Mouse (Mus musculus) regulatory T cell (primary cell): ENCODE results near the gene Atp6v0a1.

ENCODE experiments used
- in situ Hi-C: fragments of 300-600 bp; cut with MboI, MseI; formaldehyde crosslinking; loops from one replicate; pipeline ENCODE4 v1.15.1; 2025; ENCODE audit warnings: high pct_unique_total_duplicates

Atp6v0a1 gene

DNA sequence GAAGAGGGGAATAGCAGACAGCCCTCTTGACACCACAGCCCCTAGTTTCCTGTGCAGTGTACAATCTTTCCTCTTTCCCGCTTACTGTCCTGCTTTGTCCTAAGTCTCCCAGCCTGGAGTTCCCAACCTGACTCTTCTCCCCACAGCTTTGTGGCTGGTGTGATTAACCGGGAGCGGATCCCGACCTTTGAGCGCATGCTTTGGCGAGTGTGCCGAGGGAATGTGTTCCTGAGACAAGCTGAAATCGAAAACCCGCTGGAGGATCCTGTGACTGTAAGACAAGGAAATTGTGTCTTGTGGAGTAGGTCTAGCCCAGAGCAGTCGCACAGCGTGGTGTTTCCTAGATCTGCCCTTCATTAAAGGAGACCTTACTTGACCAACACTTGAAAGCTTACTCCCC is 17.9 kb downstream of the Atp6v0a1 start:
- in situ Hi-C loops = no loop called here

- in situ Hi-C loops = no loop called here
Measured at GRCm38 (mm10) chr11:101029320-101029719, 20.1 kb downstream of the Atp6v0a1 start.

GRCm38 (mm10) chr11:101030136-101030807 is 21.0 kb downstream of the Atp6v0a1 start:
- in situ Hi-C loops = no loop called here

DNA sequence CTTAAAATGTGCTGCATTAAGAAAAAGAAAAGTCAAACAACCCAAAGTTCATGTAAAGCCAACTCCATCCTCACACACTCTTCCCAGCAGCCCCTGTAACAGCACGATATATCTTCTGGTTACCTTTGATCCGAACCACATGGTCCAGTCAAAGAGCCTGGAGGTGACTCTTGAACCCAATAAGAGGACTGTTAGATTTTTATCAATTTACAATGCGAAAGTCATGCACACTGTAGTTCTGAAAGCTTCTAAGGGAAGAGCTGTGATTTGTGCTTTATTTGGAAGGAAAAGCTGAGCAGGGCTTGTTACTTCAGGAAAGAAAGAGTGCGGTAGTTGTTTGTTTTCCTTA is 21.5 kb downstream of the Atp6v0a1 start:
- in situ Hi-C loops = no loop called here

GRCm38 (mm10) chr11:101031470-101031869 is 22.2 kb downstream of the Atp6v0a1 start:
- in situ Hi-C loops = no loop called here

DNA sequence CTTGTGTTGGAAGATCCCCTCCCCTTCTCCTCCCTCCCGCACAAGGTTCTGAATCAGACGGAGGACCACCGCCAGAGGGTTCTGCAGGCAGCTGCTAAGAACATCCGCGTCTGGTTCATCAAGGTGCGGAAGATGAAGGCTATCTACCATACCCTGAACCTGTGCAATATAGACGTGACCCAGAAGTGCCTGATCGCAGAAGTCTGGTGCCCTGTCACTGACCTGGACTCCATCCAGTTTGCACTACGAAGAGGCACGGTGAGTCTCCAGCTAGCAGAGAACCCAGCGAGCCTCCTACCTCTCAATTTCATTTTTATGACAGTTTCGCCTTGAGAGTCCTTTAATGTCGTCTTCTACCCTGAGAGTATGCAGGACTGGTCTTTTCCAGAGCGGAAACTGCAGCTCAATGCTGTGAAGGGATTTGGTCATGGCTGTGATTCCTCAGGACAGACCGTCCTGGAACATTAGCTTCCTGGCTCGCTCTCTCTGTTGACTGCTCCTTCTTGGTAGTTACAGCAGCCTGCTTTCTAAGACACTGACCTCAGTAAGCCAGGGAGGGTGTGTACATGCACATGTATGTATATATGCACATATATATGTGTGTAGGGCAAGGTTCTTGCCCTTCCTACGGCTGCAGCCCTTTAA is 24.7 kb downstream of the Atp6v0a1 start:
- in situ Hi-C loops = no loop called here

DNA sequence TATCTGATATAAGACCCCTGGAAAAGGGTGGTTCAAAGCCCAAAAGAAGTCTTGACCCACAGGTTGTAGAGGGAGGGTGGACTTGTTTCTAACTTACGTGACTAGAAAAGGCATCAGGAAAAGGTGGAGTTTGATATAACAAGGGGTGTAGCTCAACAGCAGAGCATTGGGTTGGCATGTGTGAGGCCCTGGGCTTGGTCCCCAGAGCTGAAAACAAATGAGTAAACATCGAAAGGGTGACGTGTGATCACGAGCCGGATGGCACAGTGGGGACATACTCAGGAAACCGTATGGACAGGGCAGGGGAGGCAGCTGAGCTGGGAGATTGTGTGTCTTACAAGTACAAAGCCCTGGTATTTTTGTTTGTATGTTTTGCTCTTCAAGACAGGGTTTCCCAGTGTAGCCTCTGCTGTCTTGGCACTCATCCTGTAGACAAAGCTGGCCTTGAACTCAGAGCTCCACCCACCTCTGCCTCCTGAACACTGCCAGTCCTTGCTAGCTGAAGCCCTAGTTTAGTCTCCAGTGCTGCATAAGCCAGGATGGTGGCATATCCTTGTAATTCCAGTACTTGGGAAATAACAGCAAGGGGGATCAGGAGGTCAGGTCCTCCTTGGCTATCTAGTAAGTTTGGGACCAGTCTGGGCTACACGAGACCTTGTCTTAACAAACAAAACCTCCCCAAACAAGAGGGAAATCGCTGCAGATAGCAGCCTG is 25.5 kb downstream of the Atp6v0a1 start:
- in situ Hi-C loops = no loop called here

DNA sequence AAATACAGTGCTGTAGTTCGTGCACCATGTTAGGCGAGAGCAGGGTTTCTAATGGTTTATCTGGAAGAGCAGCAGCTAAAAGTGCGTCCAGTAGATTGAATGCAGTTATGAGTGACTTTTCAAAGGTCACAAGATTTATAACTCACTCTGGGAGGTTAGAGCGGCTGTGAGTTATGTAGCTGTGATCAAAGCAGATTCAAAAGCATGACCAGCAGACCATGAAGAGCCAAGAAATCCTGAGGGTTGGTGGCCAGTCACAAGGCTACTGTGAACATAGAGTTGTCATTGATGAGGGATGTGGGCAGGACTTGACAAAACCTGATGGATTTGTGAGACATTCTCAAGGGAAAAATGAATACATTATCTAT is 26.1 kb downstream of the Atp6v0a1 start:
- in situ Hi-C loops = no loop called here

DNA sequence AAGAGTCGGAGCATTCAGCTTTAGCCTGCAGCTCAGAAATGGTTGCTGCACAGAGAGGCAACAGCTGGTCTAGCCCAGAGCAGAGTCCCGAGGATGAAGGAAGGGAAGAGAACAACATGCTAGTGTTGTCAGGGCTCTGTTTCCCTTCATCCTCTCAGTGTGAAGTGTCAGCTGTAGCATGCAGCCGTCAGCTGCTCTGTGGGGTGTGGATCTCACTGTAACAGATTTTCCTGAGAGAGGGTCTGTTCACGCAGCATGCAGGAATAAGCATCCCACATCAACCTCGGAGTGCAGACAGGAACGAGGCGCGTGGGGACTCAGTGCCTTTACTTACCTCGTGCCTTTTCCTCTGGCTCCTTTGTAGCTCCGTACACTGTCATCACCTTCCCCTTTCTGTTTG is 28.5 kb downstream of the Atp6v0a1 start:
- in situ Hi-C loops = no loop called here

DNA sequence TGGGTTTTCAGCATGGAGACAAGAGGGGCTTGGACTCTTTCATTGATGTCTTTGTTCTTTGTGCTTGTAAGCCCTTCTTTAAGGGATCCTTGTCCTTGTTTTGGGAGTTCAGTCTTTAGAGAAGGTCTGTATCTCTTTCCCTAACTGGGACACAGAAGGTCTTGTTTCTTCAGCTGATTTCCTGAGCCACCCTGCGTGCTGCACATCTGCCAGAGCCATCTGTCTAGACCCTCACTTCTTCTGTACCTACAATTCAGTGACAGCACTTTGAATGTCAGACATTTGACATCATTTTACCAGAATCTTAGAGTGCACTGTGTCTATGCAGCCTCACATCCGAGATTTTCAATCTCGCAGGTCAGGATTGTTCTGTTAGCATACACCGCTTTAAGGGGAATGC is 36.6 kb downstream of the Atp6v0a1 start:
- in situ Hi-C loops = no loop called here

DNA sequence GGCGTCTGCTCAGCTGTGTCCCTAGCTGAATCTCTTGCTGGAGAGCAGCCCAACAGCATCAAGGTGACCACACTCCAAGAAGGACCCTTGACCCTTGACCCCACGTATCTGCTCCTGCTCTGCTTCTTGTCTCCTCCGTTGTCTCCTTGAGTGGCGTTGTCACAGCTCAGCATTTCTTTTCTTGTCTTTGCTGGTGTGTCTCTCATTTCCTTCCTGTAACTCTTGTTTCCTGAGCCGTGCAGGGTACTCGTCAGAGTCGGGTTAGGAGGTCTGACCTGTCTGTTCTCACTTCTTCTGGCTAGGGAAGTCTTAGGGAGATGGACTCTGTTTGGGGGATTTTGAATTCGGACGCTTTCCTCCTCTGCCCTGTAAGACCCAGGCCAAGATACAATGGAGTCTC is 37.2 kb downstream of the Atp6v0a1 start:
- in situ Hi-C loops = no loop called here

DNA sequence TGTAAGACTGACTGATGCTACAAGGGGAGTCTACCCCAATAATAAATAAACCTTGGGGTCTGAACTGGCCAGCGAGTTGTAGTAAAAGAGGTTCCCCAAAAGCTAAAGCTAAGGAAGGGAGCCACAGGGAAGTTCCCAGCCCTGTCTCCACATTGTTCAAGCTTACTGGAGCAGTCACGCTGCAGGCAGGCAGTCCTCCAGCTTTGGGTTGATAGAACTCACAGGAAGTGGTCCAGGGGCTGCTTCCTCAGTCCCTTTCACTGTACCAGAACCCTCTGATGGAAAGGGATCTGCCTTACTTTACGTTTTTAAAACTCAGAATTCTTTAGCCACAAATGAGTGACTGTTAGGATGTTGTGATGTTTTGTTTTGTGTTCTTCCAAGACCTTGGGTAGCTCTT is 38.2 kb downstream of the Atp6v0a1 start:
- in situ Hi-C loops = no loop called here

DNA sequence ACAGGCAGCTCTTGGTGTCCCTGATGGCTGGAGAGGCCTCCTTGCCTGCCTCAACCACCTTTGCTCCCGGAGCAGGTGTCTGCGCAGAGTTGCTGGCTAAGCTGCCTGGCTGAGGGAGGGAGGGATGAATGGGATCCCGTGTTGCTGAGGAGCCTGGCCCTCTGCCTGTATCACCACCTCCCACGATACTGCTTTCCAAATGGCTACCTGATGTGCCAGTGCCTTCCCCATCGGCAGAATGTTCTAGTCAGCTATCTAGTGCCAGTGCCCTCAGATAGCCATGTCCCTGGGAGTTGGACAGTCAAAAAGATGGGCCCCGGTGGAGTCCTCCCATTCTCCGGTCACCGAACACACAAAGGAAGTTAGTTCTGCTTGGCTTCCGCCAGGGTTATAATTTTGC is 41.1 kb downstream of the Atp6v0a1 start:
- in situ Hi-C loops = no loop called here

- in situ Hi-C loops = no loop called here
Measured at GRCm38 (mm10) chr11:101051051-101051493, 41.8 kb downstream of the Atp6v0a1 start.

DNA sequence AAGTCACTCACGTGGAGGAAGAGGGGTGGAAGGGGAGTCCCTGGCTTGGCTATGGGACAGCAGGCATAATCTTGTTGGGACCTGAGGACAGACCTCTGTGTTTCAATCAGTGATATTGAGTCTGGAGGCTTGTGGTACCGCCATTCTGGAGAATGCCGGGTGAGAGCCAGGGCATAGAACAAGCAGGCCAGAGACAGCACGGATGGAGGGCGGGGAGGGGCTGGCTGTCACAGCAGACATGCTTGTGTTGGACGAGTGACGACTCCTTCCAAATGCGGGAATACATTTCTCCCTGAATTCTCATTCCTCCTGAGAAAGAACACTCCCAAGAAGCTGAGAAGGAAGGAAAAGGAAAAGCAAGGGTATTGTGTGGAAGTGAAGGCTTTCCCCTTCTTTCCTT is 42.4 kb downstream of the Atp6v0a1 start:
- in situ Hi-C loops = no loop called here

DNA sequence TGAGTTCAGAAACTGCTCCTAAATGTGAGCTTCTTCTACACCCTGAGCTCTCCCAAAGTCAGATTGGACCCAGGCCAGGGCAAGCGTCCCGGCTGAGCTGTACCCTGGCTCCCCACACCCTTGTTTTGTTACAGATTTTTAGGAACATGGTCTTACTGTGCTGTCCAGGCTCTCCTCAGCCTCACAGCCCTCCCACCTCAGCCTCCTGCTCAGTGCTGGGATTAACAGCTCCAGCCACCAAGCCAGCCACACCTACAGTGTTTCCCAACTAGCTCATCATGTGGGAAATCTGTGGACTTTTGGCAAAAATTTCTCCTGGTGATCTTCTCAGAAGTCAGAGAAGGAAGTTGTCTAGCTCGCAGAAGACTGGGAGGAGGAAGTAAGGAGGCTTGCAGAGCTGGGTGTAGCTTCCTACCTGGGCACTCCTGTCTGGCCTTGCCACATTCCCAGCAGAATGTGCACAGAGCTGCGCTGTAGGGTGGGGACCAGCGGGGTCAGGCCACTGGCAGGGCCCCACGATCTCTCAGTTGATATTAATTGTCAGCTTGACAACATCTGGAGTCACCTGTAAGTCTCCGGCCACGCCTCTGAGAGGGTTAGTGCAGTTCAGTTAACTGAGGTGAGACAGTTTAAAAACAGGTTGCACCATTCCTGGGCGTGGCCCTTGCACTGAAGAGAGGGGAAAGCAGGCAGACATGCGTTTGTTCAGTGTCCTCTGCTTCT is 43.7 kb downstream of the Atp6v0a1 start:
- in situ Hi-C loops = no loop called here

GRCm38 (mm10) chr11:101053974-101054373 is 44.7 kb downstream of the Atp6v0a1 start:
- in situ Hi-C loops = no loop called here

GRCm38 (mm10) chr11:101055418-101055817 is 46.2 kb downstream of the Atp6v0a1 start:
- in situ Hi-C loops = loop anchor here (5.0 kb wide), 2 partner anchors 73 to 163 kb away; no protein-coding TSS in a partner anchor

GRCm38 (mm10) chr11:101056885-101057284 is 47.6 kb downstream of the Atp6v0a1 start:
- in situ Hi-C loops = loop anchor here (5.0 kb wide), 2 partner anchors 75 to 165 kb away; no protein-coding TSS in a partner anchor

- in situ Hi-C loops = loop anchor here (5.0 kb wide), 2 partner anchors 76 to 166 kb away; no protein-coding TSS in a partner anchor
Measured at GRCm38 (mm10) chr11:101057860-101058259, 48.6 kb downstream of the Atp6v0a1 start.

DNA sequence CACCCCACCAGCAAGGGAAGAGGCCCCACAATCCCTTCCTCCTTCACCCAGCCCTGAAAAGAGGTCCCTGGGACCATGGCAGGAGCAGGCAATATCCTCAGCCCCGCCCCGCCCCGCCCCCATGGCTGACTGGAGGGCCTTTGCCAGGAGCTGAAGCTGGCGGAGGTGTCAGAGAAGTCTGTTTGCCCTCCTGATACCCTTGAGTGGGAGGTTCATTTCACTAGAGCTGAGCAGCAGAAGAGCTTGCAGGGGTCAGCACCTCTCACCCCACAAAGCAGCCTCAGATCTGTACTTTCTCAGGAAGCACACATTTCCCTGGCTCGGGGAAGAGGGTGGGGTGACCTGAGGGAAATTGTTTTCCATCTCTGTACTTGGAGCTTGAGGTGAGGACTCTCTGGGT is 49.5 kb downstream of the Atp6v0a1 start:
- in situ Hi-C loops = loop anchor here (5.0 kb wide), 2 partner anchors 76 to 166 kb away; no protein-coding TSS in a partner anchor

DNA sequence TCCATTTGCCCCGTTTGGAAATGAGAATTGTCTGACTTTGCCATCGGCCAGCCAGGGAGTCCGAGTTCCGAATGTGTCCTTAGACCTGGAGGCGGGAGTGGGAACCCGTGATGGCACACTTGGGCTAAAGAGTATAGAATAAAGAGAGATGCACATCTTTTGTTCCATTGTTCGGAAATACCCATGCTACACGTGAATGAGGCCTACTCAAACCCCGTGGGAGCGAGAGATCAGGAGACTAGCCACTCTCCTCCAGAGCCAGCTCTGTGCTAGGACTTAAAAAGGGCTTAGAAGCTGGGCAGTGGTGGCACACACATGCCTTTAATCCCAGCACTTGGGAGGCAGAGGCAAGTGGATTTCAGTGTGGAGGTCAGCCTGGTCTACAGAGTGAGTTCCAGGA is 50.2 kb downstream of the Atp6v0a1 start:
- in situ Hi-C loops = loop anchor here (5.0 kb wide), 2 partner anchors 77 to 167 kb away; no protein-coding TSS in a partner anchor
